Mouse (Mus musculus) embryo, embryonic 10 days (tissue): ENCODE data around the gene Duox1.

Experiments used
- DNase-seq: peaks from one replicate; pipeline ENCODE4 v3.0.0-alpha.2; 2015; ENCODE audit warnings: low spot score

Duox1 gene

GRCm38 (mm10) chr2:122355389-122355788 is 39.9 kb downstream of the Duox1 start:
- no peak for DNase-seq

DNA sequence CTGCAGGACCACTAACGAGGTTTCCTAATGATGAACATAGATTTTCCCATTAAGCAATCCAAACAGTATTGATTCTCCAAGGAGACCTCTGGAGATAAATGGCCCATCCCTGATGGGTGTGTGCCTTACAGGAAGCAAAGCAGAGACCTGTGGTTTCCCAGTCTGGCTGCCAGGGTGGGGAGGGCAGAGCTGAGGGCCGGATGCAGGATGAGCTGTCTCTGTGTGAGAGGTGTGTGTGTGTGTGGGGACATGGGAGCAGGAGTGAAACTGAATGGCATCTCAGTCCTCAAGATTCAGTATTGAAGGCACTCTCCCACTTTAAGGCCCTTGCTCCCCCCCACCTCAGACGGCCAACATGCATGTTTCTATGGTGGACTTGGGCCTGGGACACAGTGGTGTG is 40.7 kb downstream of the Duox1 start:
- no peak for DNase-seq

- no peak for DNase-seq
Observed at GRCm38 (mm10) chr2:122360310-122360709, 44.8 kb downstream of the Duox1 start.

DNA sequence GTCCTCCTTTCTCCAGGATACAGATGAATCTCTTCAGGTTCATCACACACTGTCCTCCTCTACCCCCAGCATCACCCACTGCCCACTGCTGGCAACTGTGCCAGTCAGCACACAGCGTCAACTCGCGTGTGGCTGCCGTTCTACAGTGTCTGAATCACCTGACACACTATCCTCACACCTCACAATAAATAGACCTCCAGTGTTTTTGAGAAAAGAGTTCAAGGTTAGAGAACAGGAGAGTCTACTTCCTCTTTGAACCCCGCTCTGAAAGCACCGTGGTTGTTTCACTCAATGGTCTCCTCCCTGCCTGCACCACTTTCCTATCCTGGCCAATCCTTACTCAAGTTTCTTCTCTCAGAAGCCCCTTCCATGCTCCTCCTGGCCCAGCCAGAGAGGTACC is 45.7 kb downstream of the Duox1 start:
- no peak for DNase-seq

- no peak for DNase-seq
Observed at GRCm38 (mm10) chr2:122361868-122362621, 46.6 kb downstream of the Duox1 start.

GRCm38 (mm10) chr2:122362622-122363523 is 47.4 kb downstream of the Duox1 start:
- no peak for DNase-seq

DNA sequence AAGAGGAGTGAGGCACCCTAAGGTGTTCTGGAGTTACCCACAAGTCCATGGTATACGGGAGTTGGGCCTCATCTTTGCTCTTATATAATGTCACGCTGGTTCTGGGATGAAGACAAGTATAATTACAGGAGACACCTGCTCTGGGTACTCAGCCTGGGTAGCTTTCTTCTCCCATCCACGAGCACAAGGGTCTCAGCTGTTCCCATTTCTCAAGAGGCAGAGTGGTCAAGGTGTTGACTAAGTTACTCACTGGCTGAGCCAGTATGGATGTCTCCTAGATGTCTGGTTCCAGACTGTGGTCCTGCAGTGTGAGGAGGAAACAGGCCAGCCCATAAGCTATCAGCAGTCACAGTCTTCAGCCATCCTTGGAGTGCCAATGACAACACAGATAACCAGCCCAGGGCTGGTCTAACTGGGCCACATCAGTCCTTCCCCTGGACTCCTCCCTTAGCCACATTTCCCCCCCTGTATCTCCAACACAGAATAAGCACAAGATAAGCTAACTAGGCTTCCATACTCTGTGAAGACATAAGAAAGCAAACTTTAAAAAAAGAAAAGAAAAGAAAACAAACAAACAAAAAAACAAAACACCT is 49.0 kb downstream of the Duox1 start:
- no peak for DNase-seq

GRCm38 (mm10) chr2:122365244-122365866 is 49.9 kb downstream of the Duox1 start:
- DNase-seq, result no peak

- DNase-seq, result no peak
Observed at GRCm38 (mm10) chr2:122366039-122366438, 50.6 kb downstream of the Duox1 start.

- DNase-seq, result peak; percentile 56
Observed at GRCm38 (mm10) chr2:122366706-122367105, 51.2 kb downstream of the Duox1 start.

DNA sequence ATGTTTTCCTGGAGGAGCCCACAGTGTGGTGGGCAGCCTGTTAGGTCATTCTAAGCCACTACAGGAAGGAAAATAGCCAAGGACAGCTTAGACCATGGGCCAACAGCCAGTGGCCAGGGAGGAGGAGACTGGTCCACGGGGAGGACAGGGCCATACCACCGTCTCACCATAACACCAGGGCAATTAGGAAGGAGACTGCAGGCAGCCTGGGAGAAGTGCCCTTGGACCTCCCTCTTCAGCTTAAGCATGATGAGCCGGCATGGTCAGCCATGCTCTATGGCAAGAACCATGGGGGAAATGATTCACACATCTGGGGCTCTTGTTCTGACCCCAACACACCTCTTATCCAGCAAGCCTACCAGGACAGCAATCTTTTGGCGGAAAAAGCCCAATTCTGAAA is 51.7 kb downstream of the Duox1 start:
- DNase-seq, result peak; percentile 41

DNA sequence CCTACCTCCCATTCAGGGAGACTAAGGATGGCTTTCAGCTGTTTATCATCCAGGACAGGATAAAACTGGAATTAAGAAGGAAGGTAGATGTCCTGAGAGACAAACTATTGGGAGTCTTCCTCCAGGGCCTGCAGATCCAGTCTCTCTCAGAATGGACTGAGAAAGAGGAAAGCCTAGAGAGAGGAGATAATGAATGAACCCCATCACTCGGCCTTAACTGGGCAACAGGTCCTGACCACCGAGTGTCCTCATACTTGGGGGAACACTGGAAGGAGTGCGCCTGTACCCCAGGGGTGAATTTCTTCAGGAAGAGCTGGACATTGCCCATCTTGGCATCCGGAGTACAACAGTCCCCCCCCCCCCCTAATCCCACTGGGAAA is 52.2 kb downstream of the Duox1 start:
- DNase-seq, result no peak

DNA sequence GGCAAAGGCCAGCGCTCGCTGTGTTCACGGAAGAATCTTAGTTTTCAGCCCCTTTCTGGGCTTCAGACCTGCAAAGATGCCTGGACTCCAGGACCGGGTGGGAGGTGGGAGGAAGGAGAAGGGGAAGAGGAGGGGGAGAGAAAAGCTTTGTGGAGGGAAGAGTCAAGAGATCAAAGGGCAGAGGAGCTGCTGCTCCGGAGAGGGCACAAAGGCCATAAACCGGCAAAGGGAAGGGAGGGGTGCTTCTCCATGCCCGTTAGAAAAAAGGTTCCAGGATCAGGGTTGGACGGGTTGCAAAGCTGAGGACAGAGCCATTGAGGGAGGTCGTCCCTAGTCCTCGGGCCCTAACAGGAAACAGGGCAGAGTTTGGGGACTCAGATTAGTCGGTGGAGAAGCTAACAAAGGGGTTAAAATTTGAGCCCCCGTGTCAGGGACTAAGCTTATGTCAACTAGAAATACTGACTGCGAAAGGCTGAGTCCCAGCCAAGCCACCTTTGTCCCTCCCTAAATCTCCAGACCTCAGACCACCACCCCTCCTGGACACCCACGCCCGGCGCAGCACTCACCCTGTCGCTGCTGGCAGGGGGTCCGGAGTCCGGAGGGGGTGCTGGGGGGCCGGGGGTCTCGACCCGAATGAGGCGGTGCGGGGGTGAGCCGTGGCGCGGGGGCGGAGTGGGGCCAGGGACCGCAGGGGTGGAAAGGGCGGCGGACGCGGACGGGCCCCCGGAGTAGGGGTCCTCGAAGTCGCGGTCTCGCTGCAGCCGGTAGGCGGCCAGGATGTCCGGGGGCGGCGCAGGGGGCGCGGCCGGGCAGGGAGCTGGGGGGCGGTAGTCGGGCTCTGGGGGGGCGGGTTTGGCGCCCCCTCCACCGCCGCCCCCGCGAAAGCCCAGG is 52.9 kb downstream of the Duox1 start:
- DNase-seq, result peak; percentile 70

GRCm38 (mm10) chr2:122368995-122369739 is 53.7 kb downstream of the Duox1 start, which contains the start of gene Shf:
Shf (minus strand) TSS chr2:122369162.
- peak; percentile 88 for DNase-seq

GRCm38 (mm10) chr2:122370101-122370750 is 54.8 kb downstream of the Duox1 start:
- no peak for DNase-seq

DNA sequence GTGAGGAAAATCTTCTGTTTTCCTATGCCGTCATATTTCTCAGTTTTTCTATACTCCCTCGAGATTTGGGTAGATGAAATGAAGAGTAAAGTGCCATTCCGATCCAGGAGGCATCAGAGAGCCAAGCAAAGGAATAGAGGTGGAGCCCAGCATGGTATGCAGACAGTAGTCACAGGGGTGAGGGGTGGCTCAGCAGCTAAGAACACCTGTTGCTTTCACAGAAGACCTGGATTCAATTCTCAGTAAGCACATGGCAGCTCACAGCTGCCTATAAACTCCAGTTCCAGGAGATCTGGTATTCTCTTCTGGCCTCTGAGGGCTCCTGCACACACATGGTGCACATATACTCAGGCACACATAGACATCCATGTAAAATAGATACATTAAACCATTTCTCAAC is 56.6 kb downstream of the Duox1 start:
- no peak for DNase-seq

GRCm38 (mm10) chr2:122372541-122372940 is 57.1 kb downstream of the Duox1 start:
- DNase-seq, result no peak

GRCm38 (mm10) chr2:122374012-122374411 is 58.5 kb downstream of the Duox1 start:
- DNase-seq, result no peak

DNA sequence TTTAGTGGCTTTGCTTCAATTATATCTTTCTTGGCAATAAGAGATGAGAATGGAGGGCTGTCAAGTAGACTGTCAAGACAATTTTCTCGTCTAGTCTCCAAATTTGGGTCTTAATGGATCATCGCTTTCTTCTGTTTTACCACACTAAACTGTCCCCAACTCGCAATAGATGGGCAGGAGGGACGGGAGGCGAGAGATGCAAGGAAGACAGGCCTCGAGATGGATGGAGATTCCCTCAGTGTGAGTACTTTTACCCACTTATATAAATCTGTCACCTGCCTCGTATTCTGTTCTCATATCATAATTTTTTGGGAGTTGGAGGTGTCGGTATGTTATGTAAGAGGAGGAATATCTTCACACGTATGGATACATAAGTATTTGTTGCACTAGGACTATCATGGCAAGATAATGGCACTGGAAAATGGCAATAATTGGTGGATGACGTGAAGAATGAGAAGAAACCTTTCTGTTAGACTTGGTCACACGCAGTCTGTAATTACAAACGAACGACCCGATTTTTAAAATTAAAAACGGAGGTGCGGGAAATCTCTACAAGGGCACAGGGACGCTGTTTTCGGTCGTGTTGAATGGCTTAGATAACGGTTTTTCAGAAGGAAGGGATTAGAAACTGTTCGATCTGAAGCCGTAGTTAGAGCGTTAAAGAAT is 59.3 kb downstream of the Duox1 start:
- peak; percentile 32 for DNase-seq
